Mouse (Mus musculus) lung, postnatal 0 days (tissue): ENCODE measurements around the gene Hoxd12. TPM values are rescaled to one million over a fixed set of nuclear protein-coding genes. Genes with fewer than 3 reads are reported as not detected.
A peak's percentile ranks its signal among the peaks of the same experiment; 100 is the strongest.

Experiments
- ATAC-seq: fragments of 200-750 bp; cut with Nextera tagmentation; 2 replicates; pipeline ENCODE4 v1.8.0; 2017; ENCODE audit warnings: moderate library complexity
- DNase-seq: peaks from one replicate; pipeline ENCODE4 v3.0.0-alpha.2; 2016; ENCODE audit warnings: low spot score
- H3K27ac ChIP-seq: fragments of 300-500 bp; sonication (generic); 2 replicates; pipeline ENCODE4 v1.5.1; 2014; ENCODE audit warnings: antibody characterized with exemption, mild to moderate bottlenecking, low read length, mixed read lengths
- H3K27me3 ChIP-seq: fragments of 300-500 bp; sonication (generic); replicated peaks from 2 replicates; pipeline ENCODE4 v1.6.1; 2014; ENCODE audit warnings: low read length, mixed read lengths; ENCODE audit not compliant: insufficient read depth
- H3K36me3 ChIP-seq: fragments of 300-500 bp; sonication (generic); 2 replicates; pipeline ENCODE4 v1.6.1; 2014; ENCODE audit warnings: low read length, mixed read lengths; ENCODE audit not compliant: insufficient read depth
- H3K4me1 ChIP-seq: fragments of 300-500 bp; sonication (generic); 2 replicates; pipeline ENCODE4 v1.6.1; 2014; ENCODE audit warnings: antibody characterized with exemption, low read depth, low read length, mixed read lengths; ENCODE audit not compliant: insufficient read depth
- H3K4me2 ChIP-seq: fragments of 300-500 bp; sonication (generic); replicated peaks from 2 replicates; pipeline ENCODE4 v1.6.1; 2014; ENCODE audit warnings: low read depth, mild to moderate bottlenecking, low read length, moderate library complexity, mixed read lengths
- H3K4me3 ChIP-seq: fragments of 300-500 bp; sonication (generic); 2 replicates; pipeline ENCODE4 v1.5.1; 2014; ENCODE audit warnings: low read depth, low read length
- H3K9ac ChIP-seq: fragments of 300-500 bp; sonication (generic); replicated peaks from 2 replicates; pipeline ENCODE4 v1.6.1; 2014; ENCODE audit warnings: low read depth, mild to moderate bottlenecking
- H3K9me3 ChIP-seq: fragments of 300-500 bp; sonication (generic); 2 replicates; pipeline ENCODE4 v1.6.1; 2016; ENCODE audit warnings: low read length, mixed read lengths
- CTCF ChIP-seq: IDR thresholded peaks from 2 replicates; pipeline ENCODE4 v1.5.1; 2016; ENCODE audit warnings: antibody characterized with exemption, mild to moderate bottlenecking
- EP300 ChIP-seq: IDR thresholded peaks from 2 replicates; pipeline ENCODE4 v1.6.1; 2016; ENCODE audit warnings: antibody characterized with exemption, mild to moderate bottlenecking, control low read depth
- WGBS: fragments of 180-500 bp; shearing (Covaris S2); extraction: QIAGEN DNeasy Blood & Tissue Kit; methylation state at CpG from one replicate; pipeline ENCODE4 v1.1.7; 2014; 5-methylcytosine and 5-hydroxymethylcytosine counted together
- polyA plus RNA-seq: library from polyadenylated mRNA; unstranded; fragments of >200 nt; fragmentation: Nextera tagmentation; extraction: Ambion mirVana; gene quantifications from 2 replicates; pipeline ENCODE4 v1.2.1, GENCODE M21; 2015

Hoxd12 gene
- polyA plus RNA-seq, 1 experiment from 2014 or later, result not detected

DNA sequence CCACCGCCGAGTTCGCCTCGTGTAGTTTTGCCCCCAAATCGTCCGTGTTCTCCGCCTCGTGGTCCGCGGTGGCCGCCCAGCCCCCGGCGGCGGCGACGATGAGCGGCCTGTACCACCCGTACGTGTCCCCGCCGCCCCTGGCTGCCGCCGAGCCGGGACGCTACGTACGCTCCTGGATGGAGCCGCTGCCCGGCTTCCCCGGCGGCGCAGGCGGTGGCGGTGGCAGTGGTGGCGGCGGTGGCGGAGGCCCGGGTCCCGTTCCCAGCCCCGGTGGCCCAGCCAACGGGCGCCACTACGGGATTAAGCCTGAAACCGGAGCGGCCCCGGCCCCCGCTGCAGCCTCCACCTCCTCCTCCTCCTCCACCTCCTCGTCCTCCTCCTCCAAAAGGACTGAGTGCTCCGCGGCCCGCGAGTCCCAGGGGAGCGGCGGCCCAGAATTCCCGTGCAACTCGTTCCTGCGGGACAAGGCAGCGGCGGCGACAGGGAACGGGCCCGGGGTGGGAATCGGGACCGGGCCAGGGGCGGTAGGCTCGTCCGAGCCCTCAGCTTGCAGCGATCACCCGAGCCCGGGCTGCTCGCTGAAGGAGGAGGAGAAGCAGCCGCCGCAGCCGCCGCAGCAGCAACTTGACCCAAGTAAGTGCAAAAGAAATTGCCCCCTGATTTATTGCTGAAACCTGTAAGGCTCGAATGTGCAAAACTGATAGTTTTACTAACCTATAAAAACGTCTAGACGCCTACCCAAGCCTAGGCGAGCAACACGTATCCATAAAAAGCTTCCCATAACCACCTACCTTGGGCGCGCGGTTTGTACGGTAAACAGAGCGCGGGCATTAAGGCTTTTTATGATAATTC, 23.6 kb downstream of the Hoxd12 start:
- no peak for DNase-seq
- H3K27me3 ChIP-seq, result peaks cover 89% of the 10 kb centered on the region

DNA sequence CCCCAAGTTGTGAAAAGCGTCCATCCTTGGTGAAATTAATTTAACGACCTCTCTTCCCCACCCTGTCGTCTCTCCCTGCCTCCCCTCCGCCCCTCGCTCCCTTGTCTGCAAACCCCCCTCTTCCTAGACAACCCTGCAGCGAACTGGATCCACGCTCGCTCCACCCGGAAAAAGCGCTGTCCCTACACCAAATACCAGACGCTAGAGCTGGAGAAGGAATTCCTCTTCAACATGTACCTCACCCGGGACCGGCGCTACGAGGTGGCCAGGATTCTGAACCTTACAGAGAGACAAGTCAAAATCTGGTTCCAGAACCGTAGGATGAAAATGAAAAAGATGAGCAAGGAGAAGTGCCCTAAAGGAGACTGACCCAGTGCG, 24.2 kb downstream of the Hoxd12 start:
- 0 out of 2 replicates have a peak, but pooled peaks cover 5% of the 10 kb centered on the region for H3K4me1 ChIP-seq
- H3K36me3 ChIP-seq, result no peaks in the 10 kb centered on the region
- H3K9me3 ChIP-seq, result no peaks in the 10 kb centered on the region
- H3K27ac ChIP-seq, result no peak overlapping the region
- no peak for ATAC-seq
- TF ChIP-seq EP300 (no peak), CTCF (no peak)
- no peak overlapping the region for H3K4me3 ChIP-seq
- no peak overlapping the region for H3K9ac ChIP-seq
- H3K27me3 ChIP-seq, result peaks cover 89% of the 10 kb centered on the region
- no peak overlapping the region for H3K4me2 ChIP-seq
- no peak for DNase-seq
- WGBS, result 3% methylated on average over 17 of the region's 17 CpGs

More for the DNA sequence above, 23.6 kb downstream of the Hoxd12 start:
- Histone ChIP-seq H3K9ac (no peak overlapping the region), H3K9me3 (no peaks in the 10 kb centered on the region), H3K4me3 (peak overlapping the region; percentile 28), H3K4me2 (peak overlapping the region; percentile 52), H3K4me1 (0 out of 2 replicates have a peak, but pooled peaks cover 5% of the 10 kb centered on the region), H3K36me3 (no peaks in the 10 kb centered on the region), H3K27ac (no peak overlapping the region)
- under 1% methylated on average over 60 of the region's 86 CpGs for WGBS
- ATAC-seq, result 0 out of 2 replicates have a peak, but pooled peaks have one; percentile 14
- TF ChIP-seq CTCF, result no peak
- TF ChIP-seq EP300, result no peak

DNA sequence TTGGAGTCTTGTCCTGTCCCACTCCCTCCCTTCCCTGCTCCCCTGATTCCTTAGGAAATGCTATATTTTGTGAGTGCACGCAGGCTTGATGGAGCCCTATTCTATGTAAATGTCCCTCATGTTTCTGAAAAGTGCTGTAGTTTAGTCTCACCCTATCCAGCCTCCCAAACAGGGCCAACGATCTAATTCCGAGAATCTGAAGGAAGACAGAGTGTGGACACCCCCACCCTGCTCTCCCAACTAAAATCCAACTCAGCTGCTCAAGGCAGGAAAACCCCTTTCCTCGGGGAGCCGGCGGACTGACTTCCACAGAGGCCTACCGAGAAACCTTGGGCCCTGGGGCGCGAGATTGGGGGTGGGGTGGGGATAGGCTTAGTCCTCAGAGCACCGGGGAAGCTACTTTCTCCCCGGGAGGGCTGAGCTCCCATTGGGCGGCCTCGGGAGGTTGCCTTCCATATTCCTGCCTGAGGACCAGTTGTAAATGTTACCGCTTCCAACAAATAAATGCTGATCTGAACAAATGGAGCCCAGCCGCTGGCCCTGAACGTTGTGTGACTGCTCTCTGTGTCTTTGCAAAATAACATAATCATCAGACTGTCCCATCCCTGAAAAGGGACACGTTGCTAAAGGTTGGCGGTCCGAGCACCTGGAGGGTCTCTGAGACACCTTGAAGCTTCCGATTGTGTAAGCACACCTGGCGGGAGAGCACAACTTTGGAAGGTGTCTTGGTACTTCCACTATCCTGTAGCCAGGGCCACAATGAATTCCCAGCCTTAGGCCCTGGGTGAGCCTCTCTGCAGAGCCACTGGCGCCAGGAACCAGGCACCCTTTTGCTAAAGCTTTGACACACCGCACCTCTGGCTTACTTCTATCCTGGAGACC, 25.1 kb downstream of the Hoxd12 start:
- 5% methylated on average over 22 of the region's 23 CpGs for WGBS

DNA sequence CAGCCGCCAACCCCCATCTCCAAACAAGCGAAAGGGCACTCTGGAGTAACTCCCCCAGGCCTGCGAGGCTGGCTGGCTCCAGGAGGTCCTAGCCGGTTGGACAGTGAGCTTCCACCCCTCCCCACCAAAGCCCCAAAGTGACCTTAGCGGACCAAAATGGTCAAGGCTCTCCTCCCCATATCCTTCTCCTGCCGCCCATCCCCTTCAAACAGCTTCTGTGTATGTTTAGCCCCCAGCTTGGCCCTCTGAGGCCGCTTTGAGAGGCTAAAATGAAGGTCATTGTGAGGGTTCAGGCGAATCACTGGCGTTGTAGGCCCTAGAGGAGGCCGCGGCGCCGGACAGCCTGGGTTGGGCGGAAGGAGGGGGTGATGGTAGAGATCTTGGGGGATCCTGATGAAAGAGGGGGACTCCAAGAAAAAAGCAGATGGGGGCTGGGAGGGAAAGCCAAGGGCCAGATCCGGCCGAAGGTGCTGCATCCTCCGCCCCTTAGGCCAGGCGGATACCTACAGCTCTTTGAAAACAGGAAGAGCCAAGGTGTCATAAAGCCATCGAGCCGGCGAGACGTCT, 25.8 kb downstream of the Hoxd12 start:
- Histone ChIP-seq H3K4me2 (no peak overlapping the region), H3K27me3 (peaks cover 91% of the 10 kb centered on the region)
- 8% methylated on average over 22 of the region's 22 CpGs for WGBS

More for the DNA sequence above, 25.1 kb downstream of the Hoxd12 start:
- no peak overlapping the region for H3K4me2 ChIP-seq
- H3K9ac ChIP-seq, result no peak overlapping the region
- H3K9me3 ChIP-seq, result no peaks in the 10 kb centered on the region
- TF ChIP-seq CTCF, result no peak
- TF ChIP-seq EP300, result no peak
- no peak overlapping the region for H3K4me3 ChIP-seq
- no peak overlapping the region for H3K27ac ChIP-seq
- DNase-seq (no peak), ATAC-seq (no peak)
- peaks cover 91% of the 10 kb centered on the region for H3K27me3 ChIP-seq
- H3K36me3 ChIP-seq, result no peaks in the 10 kb centered on the region
- peaks cover 7% of the 10 kb centered on the region; the same call in 1 of the 2 replicates for H3K4me1 ChIP-seq

DNA sequence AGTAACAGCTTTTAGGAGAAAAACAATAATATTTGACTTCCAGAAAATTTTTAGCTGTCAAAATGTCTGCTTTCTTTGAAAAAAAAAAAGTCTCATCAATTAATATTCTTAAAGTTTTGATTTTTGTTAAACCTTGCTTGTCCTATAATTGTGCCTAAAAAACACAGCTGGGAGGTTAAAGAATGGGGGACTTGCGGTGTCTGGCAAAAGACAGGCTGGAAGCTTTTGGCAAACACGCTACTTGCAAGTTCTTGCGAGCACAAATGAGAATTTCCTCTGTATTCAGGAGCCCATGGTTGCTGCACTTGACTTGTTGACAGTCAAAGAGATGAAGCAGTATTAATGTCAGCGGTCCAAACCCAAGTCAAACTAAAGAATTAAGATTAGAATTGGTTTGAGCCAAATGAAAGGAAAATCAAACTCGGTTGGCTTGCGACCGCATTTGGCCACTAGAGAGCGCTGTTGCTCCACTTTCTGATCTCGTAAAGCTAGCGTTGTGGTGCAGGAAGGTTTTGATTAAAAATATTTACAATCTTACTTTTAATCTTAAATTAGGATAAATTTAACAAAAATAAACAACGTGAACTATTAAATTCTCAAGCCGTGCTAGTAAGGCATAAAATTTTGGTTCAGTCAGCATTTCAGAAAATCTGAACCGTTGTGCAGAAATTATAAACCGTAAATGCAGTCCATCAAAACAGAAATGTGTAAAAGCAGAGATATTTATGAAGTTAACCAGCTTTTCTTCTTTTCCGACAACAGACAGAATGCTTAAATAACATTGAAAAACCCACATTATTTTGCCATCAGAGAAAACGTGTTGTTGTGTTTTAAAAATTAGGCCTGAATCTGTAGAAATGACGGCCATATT, 27.4 kb downstream of the Hoxd12 start:
- no peak overlapping the region for H3K9ac ChIP-seq
- no peak overlapping the region for H3K4me2 ChIP-seq
- H3K27me3 ChIP-seq, result peaks cover 91% of the 10 kb centered on the region
- H3K36me3 ChIP-seq, result no peaks in the 10 kb centered on the region
- no peak overlapping the region for H3K27ac ChIP-seq
- no peak overlapping the region for H3K4me3 ChIP-seq
- peaks cover 8% of the 10 kb centered on the region; the same call in 1 of the 2 replicates for H3K4me1 ChIP-seq
- TF ChIP-seq CTCF, result peak; percentile 90
- no peak for TF ChIP-seq EP300
- no peaks in the 10 kb centered on the region for H3K9me3 ChIP-seq
- ATAC-seq (no peak), DNase-seq (peak; percentile 78)
- WGBS, result 13% methylated on average over 17 of the region's 17 CpGs

More for the DNA sequence above, 25.8 kb downstream of the Hoxd12 start:
- H3K4me3 ChIP-seq, result no peak overlapping the region
- ATAC-seq (no peak), DNase-seq (no peak)
- no peak overlapping the region for H3K9ac ChIP-seq
- TF ChIP-seq CTCF, result no peak
- no peak for TF ChIP-seq EP300
- no peaks in the 10 kb centered on the region for H3K9me3 ChIP-seq
- H3K27ac ChIP-seq, result no peak overlapping the region
- peaks cover 8% of the 10 kb centered on the region; the same call in 1 of the 2 replicates for H3K4me1 ChIP-seq
- H3K36me3 ChIP-seq, result no peaks in the 10 kb centered on the region
